Mouse (Mus musculus): ENCODE measurements around the gene Afap1.

DNA sequence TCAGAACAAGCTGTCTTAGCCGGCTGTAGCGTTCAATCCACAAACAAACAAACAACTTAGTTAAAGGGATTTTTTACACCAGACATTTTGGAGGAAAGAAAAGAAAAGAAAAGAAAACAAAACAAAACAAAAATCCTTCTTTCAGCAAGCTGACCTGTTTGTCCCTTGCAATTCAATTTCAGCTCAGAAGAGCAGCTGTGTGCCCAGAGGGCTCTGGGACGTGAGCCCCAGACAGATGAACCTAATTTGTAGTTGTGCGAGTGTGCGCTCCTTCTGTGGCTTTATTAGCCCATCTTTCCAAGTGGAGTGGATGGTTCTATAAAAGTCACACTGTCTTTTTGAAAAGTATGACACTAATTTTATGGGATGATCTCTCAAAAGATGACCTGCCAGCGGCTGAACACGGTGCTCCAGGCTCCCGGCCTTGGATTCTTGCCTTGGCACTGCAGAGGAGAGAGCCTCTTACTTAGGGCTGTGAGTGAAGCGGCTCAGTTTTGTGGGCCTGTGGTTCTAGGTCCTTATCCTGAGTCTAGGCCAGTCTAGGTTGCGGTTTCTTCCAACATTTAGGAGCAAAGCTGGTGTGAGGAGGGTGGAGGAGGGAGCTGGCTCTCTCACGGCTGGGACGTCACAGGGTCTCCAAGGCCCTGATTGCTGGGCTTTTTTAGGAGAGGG is 22.6 kb downstream of the Afap1 start:
- TF ChIP-seq GATA1 (IDR thresholded peaks at IDR 0.05; ENCODE audit: low read length) = no peak
- no peak for TF ChIP-seq TAL1 (IDR thresholded peaks at IDR 0.05; ENCODE audit: low read length)

All from erythroblast, embryonic 14.5 days (primary cell).